Mouse (Mus musculus) thymus, adult 18-20 months (tissue): ENCODE measurements around the gene Rbpjl.

Source experiments
- DNase-seq, 2 experiments: peaks; one replicate each; pipeline ENCODE4 v3.0.0; 2022; ENCODE audit warnings: mixed read lengths in 2 of 2

Rbpjl gene

GRCm38 (mm10) chr2:164402906-164403305 is at the start of gene Rbpjl:
Rbpjl (plus strand) TSS chr2:164403141.
- peak; percentile 23 to 32 for DNase-seq

- no peak for DNase-seq
Measured at GRCm38 (mm10) chr2:164353356-164353755, 49.6 kb upstream of the Rbpjl start.

GRCm38 (mm10) chr2:164356177-164356967 is 46.6 kb upstream of the Rbpjl start:
- no peak for DNase-seq

GRCm38 (mm10) chr2:164358373-164358772 is 44.6 kb upstream of the Rbpjl start:
- DNase-seq = no peak

GRCm38 (mm10) chr2:164359031-164359430 is 43.9 kb upstream of the Rbpjl start:
- DNase-seq = no peak

GRCm38 (mm10) chr2:164359668-164360067 is 43.3 kb upstream of the Rbpjl start:
- no peak for DNase-seq

- no peak for DNase-seq
Measured at GRCm38 (mm10) chr2:164360974-164361657, 41.8 kb upstream of the Rbpjl start.

GRCm38 (mm10) chr2:164366947-164367346 is 36.0 kb upstream of the Rbpjl start:
- no peak for DNase-seq

- DNase-seq = no peak
Measured at GRCm38 (mm10) chr2:164368620-164369105, 34.3 kb upstream of the Rbpjl start.

- DNase-seq = no peak
Measured at GRCm38 (mm10) chr2:164371371-164371770, 31.6 kb upstream of the Rbpjl start.

GRCm38 (mm10) chr2:164372408-164373053 is 30.4 kb upstream of the Rbpjl start:
- no peak for DNase-seq

- DNase-seq = no peak
Measured at GRCm38 (mm10) chr2:164373187-164373586, 29.8 kb upstream of the Rbpjl start.

GRCm38 (mm10) chr2:164377478-164378426 is 25.2 kb upstream of the Rbpjl start:
- DNase-seq = no peak

- no peak for DNase-seq
Measured at GRCm38 (mm10) chr2:164381726-164382125, 21.2 kb upstream of the Rbpjl start.

- no peak for DNase-seq
Measured at GRCm38 (mm10) chr2:164382971-164383370, 20.0 kb upstream of the Rbpjl start.

- no peak for DNase-seq
Measured at GRCm38 (mm10) chr2:164383656-164384399, 19.1 kb upstream of the Rbpjl start.

- DNase-seq = no peak
Measured at GRCm38 (mm10) chr2:164385927-164386763, 16.8 kb upstream of the Rbpjl start.

GRCm38 (mm10) chr2:164386953-164387352 is 16.0 kb upstream of the Rbpjl start:
- DNase-seq = no peak

- no peak for DNase-seq
Measured at GRCm38 (mm10) chr2:164389020-164389419, 13.9 kb upstream of the Rbpjl start, which contains the start of gene Slpi. Slpi (minus strand) TSS chr2:164389095.

GRCm38 (mm10) chr2:164389499-164389898 is 13.4 kb upstream of the Rbpjl start:
- peak; percentile 33 to 54 for DNase-seq

GRCm38 (mm10) chr2:164393126-164393525 is 9.8 kb upstream of the Rbpjl start:
- DNase-seq = no peak
